Mouse (Mus musculus) fat pad, adult 2 months (tissue): Measurements from ENCODE around the gene Polm.

Experiments used
- DNase-seq: peaks from one replicate; pipeline ENCODE4 v3.0.0-alpha.2; 2011; ENCODE audit warnings: low read depth, low spot score; ENCODE audit errors: extremely low read depth

Polm gene

GRCm38 (mm10) chr11:5780035-5780499, 57.7 kb downstream of the Polm start:
- DNase-seq: no peak

- DNase-seq: no peak
Measured at GRCm38 (mm10) chr11:5778481-5778880, 59.3 kb downstream of the Polm start.
